Mouse (Mus musculus) c-Kit-positive CD71-negative TER-119-negative erythroid progenitor cells, embryonic 14.5 days (primary cell): ENCODE measurements around the gene Tcf7l1.
A peak's percentile ranks its signal among the peaks of the same experiment; 100 is the strongest.

Experiments
- DNase-seq: peaks from one replicate; pipeline ENCODE4 v3.0.0-alpha.2; 2013; ENCODE audit warnings: low read depth

The Tcf7l1 gene

GRCm38 (mm10) chr6:72622917-72623316 lies 166.1 kb downstream of the Tcf7l1 start:
- DNase-seq: no peak

- no peak for DNase-seq
These were observed 168.1 kb downstream of the Tcf7l1 start for GRCm38 (mm10) chr6:72620920-72621319.

- no peak for DNase-seq
These were observed 169.1 kb downstream of the Tcf7l1 start for GRCm38 (mm10) chr6:72619734-72620532.

GRCm38 (mm10) chr6:72616643-72617288 lies 172.3 kb downstream of the Tcf7l1 start, which contains the start of gene Tgoln1:
TSS of gene Tgoln1 (minus strand) at chr6:72617000.
- DNase-seq: peak; percentile 95

GRCm38 (mm10) chr6:72615561-72616375 lies 173.3 kb downstream of the Tcf7l1 start:
- no peak for DNase-seq

GRCm38 (mm10) chr6:72615151-72615550 lies 173.9 kb downstream of the Tcf7l1 start:
- DNase-seq: no peak

- DNase-seq: no peak
These were observed 178.8 kb downstream of the Tcf7l1 start for GRCm38 (mm10) chr6:72610261-72610660.

- no peak for DNase-seq
These were observed 180.3 kb downstream of the Tcf7l1 start for GRCm38 (mm10) chr6:72608662-72609184.

- DNase-seq: no peak
These were observed 181.4 kb downstream of the Tcf7l1 start for GRCm38 (mm10) chr6:72607676-72608075.

GRCm38 (mm10) chr6:72607060-72607459 lies 182.0 kb downstream of the Tcf7l1 start:
- DNase-seq: no peak

- no peak for DNase-seq
These were observed 185.0 kb downstream of the Tcf7l1 start for GRCm38 (mm10) chr6:72604066-72604465.

- peak; percentile 86 for DNase-seq
These were observed 187.3 kb downstream of the Tcf7l1 start for GRCm38 (mm10) chr6:72601732-72602131.

GRCm38 (mm10) chr6:72600771-72601170 lies 188.3 kb downstream of the Tcf7l1 start:
- no peak for DNase-seq

GRCm38 (mm10) chr6:72600216-72600615 lies 188.8 kb downstream of the Tcf7l1 start:
- DNase-seq: no peak

GRCm38 (mm10) chr6:72598791-72599557 lies 190.1 kb downstream of the Tcf7l1 start:
- no peak for DNase-seq

GRCm38 (mm10) chr6:72597956-72598753 lies 190.9 kb downstream of the Tcf7l1 start, which contains the start of the genes Elmod3 and Retsat:
TSS of gene Elmod3 (minus strand) at chr6:72598413.
TSS of gene Retsat (plus strand) at chr6:72598475.
- peak; percentile 96 for DNase-seq

- DNase-seq: no peak
These were observed 191.8 kb downstream of the Tcf7l1 start for GRCm38 (mm10) chr6:72597083-72597874.

- DNase-seq: no peak
These were observed 195.1 kb downstream of the Tcf7l1 start for GRCm38 (mm10) chr6:72593914-72594313.

GRCm38 (mm10) chr6:72593011-72593803 lies 195.8 kb downstream of the Tcf7l1 start:
- DNase-seq: no peak
